Mouse (Mus musculus) left cerebral cortex, adult 11 months (tissue): ENCODE data around the gene Tmem216.

Experiments
- DNase-seq: peaks from one replicate; pipeline ENCODE4 v3.0.0; 2022; ENCODE audit warnings: low spot score

Gene Tmem216

GRCm38 (mm10) chr19:10555624-10556510, at the start of gene Tmem216:
TSS of gene Tmem216 (minus strand) at chr19:10556238.
- peak; percentile 75 for DNase-seq

DNA sequence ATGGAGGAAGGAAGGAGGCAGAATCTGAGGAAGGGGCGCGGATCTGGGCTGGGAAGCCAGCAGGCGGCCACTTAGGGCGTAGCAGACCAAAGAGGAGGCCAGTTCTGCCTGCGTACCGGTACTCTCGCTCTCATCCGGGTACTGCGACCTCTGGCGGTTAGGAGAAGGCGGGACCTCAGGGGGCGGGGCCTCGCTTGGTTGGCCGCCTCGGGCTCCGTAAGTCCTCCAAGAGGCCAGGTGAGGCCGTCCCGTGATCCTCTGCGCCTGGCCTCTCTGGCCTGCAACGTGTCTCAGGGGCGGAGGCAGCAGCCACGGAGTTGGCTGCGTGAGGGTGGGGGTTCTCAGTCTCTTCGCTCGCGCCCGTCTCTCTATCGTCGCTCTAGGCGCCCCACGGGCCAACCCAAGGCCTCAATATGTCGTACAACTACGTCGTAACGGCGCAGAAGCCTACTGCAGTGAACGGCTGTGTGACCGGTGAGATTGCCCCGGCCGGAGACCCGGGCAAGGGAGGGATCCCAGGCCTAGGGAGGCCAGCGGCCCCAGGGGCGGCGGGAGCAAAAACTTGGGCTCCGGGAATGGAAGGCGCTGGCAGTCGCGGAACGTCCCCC, 49.4 kb upstream of the Tmem216 start, which contains the start of the genes Ddb1 and Tkfc:
Gene Ddb1 (plus strand): TSS at position 35 of the 608 bp plus-strand sequence.
Gene Tkfc (minus strand): TSS at position 362 of the 608 bp plus-strand sequence.
- peak; percentile 98 for DNase-seq

- no peak for DNase-seq
Observed at GRCm38 (mm10) chr19:10604534-10604933, 48.5 kb upstream of the Tmem216 start.

- no peak for DNase-seq
Observed at GRCm38 (mm10) chr19:10603660-10604523, 47.9 kb upstream of the Tmem216 start.

- DNase-seq: peak; percentile 78
Observed at GRCm38 (mm10) chr19:10602787-10603186, 46.7 kb upstream of the Tmem216 start.

- DNase-seq: no peak
Observed at GRCm38 (mm10) chr19:10602247-10602769, 46.3 kb upstream of the Tmem216 start.

DNA sequence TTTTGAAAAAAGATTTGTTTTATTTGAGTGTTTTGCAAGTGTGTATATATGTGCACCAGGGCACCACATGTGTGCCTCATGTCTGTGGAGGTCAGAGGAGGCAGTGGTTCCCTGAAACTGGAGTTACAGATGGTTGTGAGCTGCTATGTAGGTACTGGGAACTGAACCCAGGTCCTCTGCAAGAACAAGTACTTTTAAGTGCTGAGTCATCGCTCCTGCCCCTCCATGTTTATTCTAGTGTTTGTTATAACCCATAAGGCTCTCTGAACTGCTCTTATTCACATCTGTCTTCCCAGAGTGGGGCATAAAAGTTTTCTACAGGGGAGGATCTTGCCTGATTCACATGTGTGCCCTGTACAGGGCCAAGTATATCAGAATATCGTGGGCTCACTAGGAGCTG, 43.6 kb upstream of the Tmem216 start:
- DNase-seq: no peak

DNA sequence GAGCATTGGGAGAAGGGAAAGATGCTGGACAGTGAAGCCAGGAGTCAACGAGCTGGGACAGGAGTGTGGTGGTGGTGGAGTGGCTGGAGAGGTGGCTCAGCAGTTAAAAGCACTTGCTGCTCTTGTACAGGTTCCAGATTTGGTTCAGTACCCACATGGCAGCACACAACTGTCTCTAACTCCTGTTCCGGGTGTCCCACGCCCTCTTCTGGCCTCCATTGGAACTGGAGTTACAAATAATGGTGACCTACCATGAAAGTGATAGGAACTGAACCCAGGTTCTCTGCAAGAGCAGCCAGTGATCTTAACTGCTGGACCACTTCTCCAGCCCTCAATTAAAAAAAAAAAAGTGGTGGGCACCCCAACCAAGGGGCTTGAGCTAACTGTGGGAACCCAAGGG, 42.1 kb upstream of the Tmem216 start:
- DNase-seq: no peak

- no peak for DNase-seq
Observed at GRCm38 (mm10) chr19:10591659-10592377, 35.8 kb upstream of the Tmem216 start.

DNA sequence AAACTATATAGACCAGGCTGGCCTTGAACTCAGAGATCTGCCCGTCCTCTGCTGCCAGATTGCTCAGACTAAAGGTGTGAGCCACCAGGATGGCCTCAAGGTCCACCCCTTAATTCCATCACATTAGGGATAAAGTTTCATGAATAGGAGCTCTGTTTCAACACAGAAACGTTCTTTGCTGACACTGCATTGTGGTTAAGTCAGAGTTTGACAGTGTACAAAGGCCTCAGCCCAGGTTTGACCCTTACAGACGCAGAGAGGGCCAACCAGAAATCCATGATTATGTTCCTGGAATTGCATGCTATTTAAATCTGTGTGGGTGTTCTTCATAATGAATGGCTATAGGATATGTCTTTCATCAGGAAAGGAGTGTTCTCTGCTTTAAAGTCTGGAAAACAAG, 34.3 kb upstream of the Tmem216 start:
- no peak for DNase-seq

DNA sequence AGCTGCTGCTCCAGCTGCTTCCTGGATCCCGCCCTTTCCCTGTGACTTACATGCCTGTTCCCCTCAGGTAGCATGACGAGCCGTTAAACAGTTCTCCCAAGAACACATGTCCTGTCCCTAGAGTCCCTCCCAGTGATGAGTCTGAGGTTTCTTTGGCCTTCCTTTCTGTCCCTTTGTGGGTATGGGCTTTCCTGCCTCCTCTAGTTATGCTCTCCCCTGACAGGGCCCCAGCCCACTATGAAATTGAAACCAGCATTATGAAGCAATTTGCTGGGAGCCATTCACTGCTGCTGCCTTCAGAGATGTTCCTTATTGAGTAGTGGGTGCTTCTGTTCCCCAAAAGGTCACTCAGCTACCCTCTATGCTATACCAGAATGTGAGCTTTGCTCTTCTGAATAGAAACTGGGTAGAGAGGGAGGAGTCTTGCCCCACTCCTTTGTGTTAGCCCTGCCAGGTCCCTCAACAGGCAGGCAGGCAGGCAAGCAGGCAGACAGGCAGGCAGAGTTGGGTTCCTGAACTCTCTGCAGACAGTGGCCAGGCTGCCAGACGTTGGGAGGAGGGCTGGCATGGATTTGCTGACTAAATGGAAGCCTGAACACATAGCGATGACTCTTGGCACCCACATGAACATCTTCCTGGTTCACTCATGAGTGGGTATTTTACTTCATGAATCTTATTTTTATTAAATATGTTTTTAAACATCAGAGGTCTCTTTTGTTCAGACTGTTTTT, 33.3 kb upstream of the Tmem216 start:
- no peak for DNase-seq

DNA sequence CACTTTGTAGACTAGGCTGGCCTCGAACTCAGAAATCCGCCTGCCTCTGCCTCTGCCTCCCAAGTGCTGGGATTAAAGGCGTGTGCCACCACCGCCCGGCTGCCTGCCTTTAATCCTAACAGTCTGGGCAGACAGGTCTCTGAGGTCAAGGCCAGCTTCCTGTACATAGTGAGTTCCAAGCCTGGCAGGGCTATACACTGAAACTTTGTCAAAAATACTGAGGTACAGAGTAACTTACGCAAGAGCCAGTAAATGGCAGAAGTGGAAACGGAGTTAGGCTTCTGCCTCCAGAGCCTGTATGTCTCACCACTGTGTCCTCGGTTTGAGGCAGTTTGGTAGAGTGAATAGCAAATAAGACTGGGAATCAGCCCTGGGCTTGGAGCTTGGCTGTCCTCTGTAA, 31.2 kb upstream of the Tmem216 start:
- DNase-seq: no peak

DNA sequence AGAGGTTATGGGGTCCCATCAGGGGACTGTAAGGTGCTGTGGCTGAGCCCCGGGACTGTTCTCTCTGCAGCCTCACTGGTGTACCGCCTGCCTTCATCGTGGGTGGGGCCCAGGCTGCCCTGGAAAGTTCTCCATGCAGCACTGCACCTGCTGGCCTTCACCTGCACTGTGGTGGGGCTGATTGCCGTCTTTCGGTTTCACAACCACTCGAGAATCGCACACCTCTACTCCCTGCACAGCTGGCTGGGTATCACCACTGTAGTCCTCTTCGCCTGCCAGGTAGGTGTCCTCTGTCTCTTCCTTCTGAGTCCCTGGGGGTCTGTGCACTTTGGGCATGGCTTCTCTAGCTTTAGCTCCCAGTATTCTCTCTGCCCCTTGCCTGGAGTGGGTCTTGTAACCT, 29.1 kb upstream of the Tmem216 start:
- DNase-seq: no peak

DNA sequence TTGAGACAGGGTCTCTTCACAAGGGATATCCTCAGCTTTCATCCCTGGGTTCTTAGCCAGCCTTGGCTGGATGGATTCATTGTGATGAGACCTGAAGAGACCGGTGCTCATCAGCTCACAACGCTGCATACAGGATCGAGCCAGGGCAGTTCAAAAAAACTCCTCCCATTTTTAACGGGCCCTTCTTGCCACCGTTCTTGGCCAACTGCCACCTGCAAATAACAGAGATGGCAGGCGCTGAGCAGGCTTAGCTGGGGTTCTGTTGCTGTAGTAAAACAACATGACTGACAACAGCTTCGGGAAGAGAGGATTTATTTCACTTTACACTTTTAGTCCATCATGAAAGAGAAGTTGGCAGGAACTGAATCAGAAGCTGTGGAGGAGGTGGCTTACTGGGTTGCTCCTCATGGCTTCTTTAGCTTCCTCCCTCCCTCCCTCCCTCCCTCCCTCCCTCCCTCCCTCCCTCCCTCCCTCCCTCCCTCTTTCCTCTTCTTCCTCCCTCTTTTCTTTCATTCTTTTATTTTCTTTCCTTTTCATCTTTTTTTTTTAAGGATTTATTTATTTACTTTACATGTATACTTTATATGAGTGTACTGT, 27.6 kb upstream of the Tmem216 start:
- no peak for DNase-seq

- no peak for DNase-seq
Observed at GRCm38 (mm10) chr19:10581984-10582383, 25.9 kb upstream of the Tmem216 start.

DNA sequence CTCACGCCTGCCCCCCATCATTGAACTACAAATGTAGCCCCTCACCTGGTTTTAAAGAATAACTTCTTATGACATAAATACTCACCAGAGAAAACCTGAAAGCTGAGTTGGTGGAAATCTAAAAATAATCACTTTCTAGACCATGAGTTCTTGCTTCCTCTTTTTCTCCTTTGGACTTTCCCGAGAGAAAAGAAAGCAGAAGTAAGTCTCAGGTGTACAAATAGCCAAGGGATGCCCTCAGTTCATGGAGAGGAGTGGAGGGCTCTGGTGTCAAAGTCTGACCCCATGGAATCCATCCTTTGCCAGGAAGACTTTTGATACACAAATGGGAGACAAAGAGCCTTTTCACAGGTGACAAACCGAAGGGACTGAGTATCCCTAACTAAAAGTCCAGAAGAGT, 24.7 kb upstream of the Tmem216 start:
- no peak for DNase-seq

DNA sequence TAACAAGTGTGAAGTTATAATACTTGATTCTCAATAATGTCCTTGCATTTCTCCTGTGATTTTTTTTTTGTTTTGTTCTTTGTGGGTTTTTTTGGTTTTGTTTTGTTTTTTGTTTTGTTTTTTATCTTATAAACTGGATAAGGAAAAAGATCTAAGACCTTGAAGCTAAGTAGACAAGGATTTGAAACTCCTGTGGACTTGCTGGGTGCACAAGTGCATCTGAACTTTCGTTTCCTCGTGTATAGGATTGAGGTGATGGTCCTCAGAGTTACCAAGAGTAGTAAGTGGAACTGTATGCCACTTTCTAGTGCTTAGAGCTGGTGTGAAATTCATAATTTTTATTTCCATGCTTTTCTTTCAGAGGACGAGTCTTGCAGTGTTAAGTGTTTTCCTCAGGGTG, 24.1 kb upstream of the Tmem216 start:
- DNase-seq: no peak

DNA sequence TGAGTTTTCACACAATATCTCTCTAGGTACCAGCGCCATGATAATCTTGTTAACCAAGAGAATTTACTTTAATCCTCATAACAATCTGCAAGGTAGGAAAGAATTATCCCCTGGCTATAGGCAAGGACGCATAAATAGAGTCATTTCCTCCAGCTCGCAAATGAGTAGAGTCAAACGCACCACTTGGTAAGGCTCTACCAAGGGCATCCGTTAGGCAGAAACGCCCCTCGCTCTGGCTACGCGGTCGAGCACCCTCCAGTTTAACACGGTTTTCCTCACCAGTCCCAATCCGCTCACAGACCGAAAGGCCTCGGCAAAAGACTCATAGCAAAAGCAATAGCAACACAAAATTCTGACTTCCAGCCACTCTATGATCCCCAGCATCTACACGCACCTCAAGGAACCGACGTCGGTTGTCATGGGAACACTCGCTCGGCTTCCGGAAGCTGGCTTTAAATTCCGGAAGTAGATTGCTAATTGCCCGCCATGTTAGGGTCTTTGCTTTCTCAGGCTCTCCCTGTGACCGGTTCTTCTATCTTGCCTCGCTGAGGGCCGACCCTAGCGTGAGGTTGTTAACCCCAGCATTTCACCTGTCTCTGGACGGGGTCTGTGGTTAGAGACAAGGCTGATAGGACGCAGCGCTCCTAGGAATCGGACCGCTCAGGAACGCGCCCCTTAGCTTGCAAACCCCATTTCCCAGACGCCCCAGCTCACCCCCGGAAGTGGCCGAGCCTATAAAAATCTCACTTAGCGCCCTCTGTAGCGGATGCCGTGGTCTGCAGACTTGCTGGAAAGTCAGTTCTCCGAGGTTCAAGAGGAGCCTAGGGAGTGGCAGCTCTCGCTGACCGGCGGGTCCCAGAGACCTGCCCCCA, 20.9 kb upstream of the Tmem216 start, which contains the start of the genes Cyb561a3 and Tmem138:
Gene Cyb561a3 (plus strand): TSS at position 483 of the 872 bp plus-strand sequence.
Gene Tmem138 (minus strand): TSS at position 673 of the 872 bp plus-strand sequence.
- peak; percentile 88 for DNase-seq

DNA sequence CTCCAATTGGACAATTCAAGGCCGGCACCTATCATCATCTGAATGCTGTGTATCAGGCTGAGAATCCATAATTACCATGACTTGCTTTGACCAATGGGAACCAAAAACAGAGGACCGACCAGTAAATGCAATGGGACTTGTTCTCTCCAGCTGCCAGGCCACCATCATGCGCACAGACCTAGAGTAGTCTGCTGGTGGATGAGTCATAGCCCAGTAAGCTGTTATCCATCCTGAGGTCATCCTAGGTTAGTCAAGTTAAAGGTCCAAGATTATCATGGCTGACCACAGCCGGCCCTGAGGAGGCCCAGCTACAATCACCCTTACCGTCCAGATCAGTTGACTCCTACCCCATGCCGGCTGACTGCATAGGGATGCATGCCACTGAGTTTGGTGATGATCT, 13.6 kb upstream of the Tmem216 start:
- no peak for DNase-seq
